Mouse (Mus musculus) urinary bladder, postnatal 10 days (tissue): ENCODE results near the gene Nfia.

Experiments
- DNase-seq: peaks from one replicate; pipeline ENCODE4 v3.0.0; 2022; ENCODE audit warnings: low spot score

Gene Nfia

DNA sequence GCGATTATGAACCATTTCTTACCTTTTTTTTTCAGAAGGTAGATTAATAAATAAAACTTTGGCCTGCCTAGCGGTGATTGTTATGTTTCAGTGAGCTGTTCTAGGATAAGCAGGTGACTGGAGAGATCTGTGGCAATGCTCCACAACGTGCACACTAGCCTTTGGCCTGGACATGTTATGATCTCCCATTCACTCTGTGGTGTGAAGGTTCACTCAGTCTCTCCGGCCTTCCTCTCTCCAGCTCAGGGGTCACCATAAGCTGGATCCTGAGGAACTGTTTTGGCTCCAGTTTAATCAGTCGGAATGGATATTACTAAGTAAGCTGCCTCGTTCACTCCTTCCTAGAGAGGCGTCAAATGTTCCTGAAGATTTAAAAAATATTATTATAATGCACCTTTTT, 139.2 kb downstream of the Nfia start:
- no peak for DNase-seq

DNA sequence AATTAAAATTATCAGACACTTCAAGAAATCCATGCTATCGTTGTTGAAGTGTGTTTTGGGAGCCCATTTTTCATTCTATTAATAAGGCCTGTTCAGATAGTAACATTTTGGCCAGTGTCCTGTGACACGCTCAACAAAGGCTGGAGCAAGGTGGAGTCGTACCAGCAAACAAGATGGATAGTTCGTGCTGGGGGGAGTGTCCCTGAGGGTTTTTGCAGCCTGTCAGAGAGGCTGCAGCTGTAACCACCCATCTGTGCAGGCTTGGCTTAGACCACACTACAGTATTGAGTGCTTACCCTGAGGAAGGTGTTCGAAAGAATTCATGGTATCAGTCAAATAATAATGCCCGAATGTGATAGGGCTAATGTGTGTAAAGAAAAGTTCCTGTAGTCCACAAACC, 139.6 kb downstream of the Nfia start:
- DNase-seq: no peak

DNA sequence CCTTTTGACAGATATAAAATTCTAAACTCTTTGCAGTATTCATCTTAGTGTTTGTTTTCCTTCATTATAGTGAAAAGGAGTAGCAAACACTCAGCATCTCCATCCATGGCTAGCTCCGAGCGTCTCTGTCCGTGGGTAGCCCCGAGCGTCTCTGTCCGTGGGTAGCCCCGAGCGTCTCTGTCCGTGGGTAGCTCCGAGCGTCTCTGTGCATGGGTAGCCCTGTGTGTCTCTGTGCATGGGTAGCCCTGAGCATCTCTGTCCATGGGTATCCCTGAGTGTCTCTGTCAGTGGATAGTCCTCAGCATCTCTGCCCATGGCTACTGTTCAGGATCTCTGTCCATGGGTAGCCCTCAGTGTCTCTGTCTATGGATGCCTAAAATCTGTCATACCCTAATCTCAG, 140.0 kb downstream of the Nfia start:
- DNase-seq: no peak

DNA sequence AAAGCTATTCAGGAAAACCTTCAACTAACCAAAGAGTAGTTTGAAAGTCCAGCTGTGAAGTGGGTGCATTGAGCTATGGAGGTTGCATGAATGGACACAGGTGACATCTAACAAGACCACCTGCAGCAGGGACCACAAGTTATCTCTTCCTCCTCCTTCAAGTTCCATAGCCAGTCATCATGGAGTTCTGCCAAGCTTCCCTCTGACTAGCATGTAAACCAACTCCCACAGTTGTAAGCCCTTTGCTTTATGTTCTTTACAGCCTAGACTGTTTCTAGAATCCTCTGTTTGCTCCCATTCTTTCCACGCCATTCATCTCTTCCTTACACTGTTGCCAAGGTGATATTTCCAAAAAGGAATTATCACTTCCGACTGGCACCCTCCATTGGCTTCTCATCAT, 141.8 kb downstream of the Nfia start:
- DNase-seq: no peak

DNA sequence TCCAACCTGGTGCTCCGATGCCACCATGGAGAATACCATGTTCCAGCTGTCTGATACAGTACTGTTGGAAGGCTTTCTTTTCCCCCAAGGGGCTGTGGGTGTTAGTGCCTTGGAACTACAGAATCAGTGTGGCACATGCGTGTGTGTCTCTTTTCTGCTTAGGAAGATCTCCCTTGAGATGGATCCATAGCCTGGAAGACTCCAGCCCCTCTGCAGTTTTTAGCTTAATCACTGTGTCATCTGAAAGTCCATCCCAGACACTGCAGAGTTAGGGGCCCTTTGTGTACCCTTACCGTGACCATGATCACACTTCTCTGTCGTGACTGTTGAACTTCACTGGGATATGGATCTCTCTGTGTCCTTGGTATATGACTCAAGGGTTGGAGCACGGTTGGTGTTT, 142.2 kb downstream of the Nfia start:
- no peak for DNase-seq

DNA sequence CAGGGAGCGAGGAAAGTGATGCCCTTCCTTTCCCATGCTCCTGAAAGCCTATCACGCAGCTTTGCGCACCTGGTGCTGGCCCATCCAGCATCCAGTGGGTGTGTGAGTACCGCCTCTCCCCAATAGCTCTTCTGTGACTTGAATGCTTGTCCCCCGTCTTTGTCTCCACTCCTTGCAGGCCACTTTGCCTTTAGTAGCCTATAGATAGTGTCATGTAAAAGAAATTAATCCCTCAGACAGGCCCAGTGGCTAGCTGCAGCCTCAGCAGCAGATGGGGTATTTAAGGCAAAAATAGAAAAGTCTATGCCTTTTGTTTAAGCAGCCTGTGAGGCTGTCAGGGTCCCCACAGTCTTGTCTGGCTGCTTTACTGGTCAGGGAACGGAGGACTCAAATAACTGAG, 145.0 kb downstream of the Nfia start:
- DNase-seq: no peak

DNA sequence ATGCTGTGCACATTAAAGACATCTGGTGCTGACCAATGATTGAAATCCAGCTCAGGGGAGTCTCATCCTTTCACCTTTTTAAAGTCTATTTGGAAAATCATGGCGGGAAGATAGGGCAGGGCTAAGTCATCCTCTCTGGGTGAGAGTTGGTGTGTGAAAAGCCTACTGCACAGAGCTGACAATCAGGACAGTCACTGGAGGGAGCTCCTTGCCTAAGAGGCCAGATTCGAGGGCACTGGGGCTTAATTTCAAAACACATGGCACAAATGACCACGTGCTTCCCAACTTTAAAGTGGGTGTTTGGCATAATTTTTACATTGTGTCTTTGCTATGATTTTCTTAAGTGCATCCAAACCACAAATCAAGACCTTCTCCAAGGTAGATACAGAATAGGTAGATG, 146.1 kb downstream of the Nfia start:
- DNase-seq: no peak

DNA sequence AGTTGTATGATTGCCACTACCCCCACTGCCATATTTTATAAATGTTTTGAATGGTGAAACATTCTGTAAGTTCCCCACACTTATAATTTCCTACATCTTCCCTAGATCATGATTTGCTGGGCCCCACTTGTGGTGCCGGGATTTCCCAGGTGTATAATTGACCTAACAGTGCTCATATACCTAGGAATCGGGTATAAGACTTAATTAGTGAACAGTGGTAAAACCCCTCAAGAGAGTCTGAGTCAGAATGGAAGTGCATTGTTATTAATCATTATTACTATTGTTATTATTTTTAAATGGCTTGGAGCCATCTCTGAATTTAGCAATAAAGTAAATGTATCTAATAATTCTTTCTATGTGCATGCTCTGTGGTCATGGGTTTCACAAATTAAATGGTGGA, 147.2 kb downstream of the Nfia start:
- no peak for DNase-seq

DNA sequence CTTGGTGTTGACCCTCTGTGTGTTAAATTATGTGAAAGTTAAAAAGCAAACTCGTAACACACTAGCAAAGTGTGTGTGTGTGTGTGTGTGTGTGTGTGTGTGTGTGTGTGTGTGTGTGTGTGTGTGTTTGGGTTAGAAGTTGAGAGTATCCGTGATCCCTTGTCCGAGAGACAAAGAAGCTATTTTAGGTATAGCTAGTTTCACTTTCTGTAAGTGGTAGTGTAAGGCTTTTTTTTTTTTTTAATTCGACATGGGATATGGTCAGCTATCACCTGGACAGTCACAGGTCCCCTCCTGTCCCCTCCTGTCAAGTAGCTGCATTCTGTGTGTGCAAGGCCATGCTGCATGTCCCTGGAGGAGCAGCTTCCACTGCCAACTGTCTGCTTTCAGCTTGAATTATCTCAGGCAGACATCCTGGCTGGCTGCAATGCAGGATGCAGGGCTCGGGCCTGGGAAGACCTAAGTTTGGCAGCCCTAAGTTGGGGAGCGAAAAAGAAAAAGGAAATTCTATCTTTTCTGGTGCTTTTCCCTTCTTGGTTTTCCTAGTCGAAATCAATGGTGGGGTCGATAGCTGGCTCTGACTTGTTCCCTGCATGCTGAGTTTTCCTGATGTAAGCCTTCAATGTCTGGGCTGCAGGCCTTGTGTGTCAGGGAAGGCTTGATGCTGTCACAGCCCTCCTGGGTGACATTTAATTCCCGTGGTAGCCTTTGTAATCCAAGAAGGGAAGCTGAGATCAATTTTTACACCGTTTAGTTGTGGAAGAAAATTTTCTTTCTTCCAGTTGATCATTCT, 147.9 kb downstream of the Nfia start:
- no peak for DNase-seq

DNA sequence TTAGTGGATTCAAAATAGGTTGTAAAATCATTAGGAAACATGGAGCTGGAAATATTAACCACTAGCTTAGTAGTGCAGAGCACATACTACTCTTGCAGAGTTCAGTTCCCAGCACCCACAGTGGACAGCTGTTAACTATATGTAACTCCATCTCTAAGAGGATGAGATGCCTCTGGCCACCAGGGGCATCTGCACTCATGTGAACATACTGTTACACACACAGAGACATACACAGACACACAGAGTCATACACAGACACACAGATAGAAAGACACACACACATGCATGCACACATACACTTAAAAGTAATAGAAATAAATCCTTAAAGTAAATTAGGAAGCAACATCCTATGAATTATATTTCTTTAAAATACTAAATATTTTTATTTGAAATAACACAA, 149.1 kb downstream of the Nfia start:
- no peak for DNase-seq

DNA sequence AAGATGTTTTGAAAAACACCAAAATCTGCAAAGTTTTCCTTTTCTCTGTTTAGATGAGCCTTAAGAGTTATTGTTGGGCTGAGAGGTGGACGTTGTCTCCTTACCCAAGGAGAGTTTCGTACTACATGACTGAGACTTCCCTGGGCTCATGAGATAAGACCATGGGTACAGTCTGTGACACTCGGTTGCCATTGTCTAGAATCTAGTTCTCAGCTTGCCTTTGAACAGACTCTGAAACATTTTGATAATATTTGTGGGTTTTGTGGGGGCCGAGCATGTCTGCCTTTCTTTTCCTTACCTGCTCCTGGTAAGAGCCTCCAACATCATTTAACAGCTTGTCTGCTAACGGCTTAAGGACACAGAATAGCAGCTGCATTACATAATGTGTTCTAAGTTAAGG, 150.7 kb downstream of the Nfia start:
- no peak for DNase-seq

DNA sequence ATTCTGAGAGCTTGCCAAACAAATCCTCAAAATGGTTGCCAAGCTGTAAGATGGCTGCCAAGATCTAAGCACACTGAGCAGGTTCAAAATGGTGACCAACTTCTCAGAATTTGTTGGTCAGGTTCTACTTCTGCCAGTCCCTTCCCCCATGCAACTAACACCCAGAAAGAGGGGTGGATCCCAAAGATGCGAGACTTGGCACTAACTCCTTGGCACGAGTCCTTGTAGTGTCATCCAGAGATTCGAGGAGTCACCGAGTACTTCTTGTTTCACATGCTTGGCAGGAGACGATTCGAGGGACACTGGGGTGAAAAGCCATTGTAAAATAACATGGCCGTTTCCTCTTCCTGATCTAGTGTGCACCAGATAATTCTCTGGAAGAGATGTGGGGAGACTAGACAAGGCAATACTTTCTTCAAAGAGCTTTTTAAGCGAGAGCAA, 151.4 kb downstream of the Nfia start:
- no peak for DNase-seq

DNA sequence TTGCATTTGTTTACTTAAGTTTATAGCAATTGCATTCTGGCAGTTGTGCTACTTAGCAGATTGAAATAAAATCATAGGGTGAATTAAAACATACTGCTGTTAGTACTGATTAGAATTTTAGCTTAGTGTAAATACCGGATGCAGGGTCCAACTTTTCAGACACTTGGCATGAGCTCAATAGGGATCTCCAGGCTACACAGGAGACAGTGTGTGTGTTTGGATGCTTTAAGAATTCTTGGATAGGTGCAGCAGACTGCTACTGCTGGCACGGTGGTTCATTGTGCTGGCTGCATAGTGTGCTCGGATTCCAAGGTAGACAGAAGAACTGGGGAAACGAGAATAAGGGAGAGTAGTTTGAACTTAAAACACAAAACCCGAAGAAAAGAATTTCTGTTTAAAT, 151.9 kb downstream of the Nfia start:
- no peak for DNase-seq

DNA sequence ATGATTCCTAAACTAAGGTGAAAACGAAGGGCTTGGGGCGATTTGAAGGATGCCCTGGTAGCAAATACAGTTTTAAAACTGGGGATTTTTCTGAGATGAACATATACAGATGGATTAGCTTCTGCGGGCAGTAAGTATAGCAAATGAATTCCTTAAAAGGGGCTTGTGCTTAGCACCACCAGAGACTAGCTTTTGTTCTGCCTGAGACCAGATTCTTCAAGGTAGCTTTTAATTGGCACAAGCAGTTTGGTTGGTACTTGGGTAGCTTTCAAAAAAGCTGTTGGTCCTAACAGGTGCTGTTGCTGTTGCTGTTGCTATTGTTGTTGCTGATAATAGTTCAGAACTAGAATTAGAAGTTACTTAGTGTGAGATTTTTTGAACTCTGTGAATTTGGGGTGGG, 152.3 kb downstream of the Nfia start:
- DNase-seq: no peak

DNA sequence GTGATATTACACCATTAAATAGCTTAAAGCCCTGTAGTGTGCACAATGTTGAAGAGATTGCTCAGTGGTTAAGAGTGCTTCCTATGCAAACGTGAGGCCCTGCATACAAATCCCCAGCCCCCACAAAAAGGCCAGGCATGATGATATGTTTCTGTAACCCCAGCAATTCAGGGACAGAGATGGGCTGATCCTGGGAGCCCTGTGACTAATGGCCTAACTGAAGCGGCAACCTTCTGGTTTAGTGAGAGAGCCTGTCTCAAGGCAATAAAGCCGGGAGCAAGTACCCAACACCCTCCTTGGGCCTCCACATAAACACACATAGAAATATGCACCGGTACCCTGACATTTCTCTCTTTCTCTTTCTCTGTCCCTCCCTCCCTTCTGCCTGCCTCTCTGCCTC, 153.1 kb downstream of the Nfia start:
- DNase-seq: no peak

DNA sequence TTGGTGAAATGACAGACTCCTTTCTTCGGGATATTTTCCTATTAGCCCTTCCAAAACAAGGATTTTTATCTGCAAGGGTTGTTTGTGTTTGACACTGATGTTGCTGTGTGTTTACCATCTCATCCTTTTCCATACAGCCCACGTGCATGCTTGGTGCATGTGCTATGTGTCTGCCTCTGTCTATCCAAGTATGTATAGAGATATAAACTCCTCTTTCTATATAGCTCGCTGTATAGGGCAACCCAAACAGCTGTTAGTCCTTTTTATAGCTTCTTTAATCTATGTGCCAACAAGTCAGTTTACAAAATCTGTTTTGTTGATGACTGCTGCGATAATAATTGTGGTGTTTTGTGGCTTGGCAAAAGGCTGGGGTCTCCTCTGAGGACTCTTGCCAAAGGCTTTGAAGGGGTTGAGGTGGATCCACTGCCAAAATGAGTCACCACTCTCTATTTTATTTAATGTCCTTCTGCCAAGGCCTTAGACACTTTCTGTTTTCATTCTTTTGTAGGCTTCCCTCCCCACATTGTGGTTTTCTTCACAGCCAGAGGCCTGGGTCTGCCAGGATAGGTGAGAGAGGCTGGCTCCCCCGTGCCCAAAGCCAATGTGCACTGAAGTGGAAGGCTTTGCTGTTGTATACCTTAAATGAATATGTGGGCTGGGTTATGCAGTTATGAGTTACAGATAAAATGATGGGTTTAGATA, 154.2 kb downstream of the Nfia start:
- DNase-seq: no peak

DNA sequence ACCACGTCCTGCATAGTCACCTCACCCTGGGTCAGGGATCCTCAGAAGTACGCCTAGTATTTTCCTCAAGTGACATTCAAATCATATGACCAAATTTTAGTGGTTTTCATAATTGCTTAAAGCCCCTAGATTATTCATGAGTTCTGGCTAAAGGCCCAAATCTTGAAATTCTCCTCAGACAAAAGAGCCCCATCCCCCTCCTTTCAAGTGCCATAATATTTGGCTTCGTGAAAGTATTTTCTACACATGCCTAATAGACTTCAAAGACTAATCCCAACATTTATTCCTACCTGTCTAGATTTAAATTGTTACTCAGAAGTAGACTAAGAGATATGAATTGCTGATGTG, 154.7 kb downstream of the Nfia start:
- DNase-seq: no peak

DNA sequence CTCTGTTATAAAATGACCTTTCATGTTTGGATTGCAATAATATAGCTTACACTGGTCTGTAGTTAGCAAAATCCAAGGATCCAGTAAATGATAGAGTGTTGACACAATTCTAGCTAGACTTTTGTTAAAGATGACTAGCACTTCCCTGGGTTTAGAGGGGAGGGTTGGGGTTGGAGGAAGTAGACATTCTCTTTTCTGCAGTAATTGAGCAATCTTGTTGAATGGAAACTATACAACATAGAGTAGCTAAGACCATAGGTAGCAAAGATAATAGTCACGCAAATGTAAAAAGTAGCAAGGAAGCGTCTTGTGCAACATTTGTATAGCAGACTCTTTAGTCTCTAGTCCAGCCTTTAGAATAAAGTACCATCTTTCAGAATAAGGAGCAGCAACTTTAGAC, 163.8 kb downstream of the Nfia start:
- no peak for DNase-seq

DNA sequence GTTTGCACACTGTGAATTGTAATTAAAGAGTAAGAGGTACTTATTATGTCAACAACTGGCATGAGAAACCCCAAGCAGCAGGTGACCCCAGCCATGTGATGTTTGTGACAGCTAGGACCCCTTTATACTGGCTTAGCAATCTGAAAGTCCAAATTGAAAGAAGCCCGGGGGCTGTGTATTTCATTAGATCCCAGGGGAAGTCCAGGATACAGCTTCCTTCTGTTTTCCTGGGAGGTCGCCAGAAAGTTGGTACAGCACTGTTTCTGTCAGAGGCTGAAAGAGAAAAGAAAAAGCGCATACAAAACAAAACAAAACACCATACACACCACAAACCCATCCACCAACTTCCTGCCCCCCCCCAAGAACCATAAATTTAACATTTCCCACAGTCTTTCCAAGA, 164.4 kb downstream of the Nfia start:
- DNase-seq: no peak

DNA sequence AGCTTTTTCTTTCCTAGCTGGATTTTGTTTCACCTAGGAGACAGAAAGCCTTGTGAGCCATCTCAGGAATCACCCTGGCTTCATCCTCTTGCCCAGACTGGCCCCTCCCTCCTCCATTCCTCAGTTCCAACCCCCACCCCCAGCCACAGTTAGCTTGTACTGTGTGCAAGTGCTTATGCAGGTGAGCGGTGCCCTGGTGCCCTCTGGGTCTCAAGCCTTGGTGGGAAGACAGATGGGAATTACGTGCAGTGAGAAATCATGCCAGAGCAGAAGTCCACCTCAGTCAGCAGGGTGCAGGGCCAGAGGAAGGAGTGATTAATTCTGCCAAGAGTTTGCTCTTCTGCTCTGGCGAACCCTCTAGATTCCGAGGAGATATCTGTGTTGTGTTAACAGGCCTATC, 167.0 kb downstream of the Nfia start:
- no peak for DNase-seq

DNA sequence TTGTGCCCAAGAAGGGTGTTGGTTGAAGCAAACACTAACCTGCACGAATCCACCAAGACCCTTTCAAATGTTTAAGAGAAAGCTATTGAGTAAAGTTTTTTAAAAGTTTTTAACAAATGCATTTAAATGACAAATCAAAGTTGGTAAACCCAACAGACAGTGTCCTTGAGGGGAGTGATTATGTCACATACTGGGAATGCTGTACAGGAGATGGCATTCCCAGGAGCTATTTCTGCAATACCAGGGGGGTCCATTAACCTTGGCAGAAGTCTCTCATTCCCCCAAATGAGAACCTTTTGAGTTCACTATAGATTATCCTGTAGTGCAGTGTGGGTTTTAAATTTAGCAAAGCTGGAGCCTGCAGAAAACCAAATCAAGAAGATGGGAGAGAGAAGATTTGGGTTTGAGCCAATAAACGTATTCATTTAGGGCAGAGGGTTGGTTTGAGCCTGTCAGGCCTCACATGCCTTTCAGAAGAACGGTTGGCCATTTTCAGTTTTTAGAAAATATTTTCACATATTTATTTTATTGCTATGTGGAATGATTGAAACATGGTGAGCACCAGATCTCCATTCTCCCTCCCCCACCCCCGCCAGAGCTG, 167.5 kb downstream of the Nfia start:
- no peak for DNase-seq

DNA sequence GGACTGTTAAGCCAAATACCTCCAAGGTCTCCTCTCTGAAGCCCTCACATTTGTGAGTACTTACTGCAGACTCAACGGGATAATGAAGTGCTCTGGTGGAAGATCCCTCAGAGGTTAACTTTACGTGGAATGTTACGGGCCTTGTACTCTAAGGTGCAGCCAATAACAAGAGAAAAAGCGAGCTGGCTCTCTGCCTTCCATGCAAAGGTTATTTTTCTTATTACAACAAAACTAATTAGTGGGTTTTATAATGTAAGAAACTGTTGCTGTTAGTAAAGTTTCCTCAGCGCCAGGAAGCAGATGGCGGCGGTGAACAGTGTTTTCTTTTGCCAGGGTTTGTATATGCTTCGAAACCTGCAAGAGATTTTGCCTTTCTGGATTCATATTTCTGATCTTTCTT, 169.1 kb downstream of the Nfia start:
- DNase-seq: no peak

DNA sequence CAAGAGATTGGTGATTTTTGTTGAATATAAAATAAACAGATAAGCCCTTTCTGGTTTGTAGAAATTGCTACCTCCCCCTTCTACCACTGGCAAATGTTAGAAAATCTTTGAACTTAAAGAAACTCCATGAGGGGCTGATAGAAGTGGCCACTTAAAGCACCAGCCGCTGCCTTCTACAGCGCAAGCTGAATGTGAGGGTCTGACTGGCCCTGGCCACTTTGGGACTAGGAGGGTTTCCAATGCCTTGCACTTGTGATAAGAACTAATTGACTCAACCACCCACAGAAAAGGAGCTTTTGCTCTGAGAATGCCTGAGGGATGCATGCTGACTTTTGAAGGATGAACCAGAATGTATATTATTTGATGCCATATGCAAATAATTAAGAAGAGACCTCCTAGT, 171.8 kb downstream of the Nfia start:
- DNase-seq: no peak

DNA sequence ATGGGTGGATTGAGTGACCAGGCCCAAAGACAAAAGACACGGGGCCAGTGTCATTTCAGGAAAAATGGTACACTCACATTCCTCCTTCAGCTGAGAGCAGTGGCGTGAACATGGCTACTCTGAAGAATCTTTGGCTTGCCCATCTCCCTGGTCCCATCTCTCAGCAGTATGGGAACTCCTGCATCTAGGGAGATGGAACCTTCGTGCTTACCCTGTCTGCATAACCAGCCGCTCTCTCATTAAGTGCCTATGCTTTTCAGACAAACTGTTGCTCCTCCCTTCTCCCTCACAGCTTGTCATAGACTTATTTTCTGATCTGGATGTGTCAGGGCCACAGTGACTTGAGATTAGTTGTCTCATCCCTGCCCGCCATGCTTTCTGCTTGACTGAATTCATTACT, 174.9 kb downstream of the Nfia start:
- DNase-seq: no peak
